Mouse (Mus musculus) T-helper 1 cell (primary cell): ENCODE measurements around the gene Unc13d.
"Not testable (repeated sequence)": the region's sequence is repeated elsewhere in the genome, so short reads cannot be mapped to it uniquely, and the experiment has no call there.

Experiments
- in situ Hi-C: fragments of 300-600 bp; cut with MboI, MseI; formaldehyde crosslinking; loops from one replicate; pipeline ENCODE4 v1.15.1; 2025; ENCODE audit warnings: high pct_unique_total_duplicates

The Unc13d gene

DNA sequence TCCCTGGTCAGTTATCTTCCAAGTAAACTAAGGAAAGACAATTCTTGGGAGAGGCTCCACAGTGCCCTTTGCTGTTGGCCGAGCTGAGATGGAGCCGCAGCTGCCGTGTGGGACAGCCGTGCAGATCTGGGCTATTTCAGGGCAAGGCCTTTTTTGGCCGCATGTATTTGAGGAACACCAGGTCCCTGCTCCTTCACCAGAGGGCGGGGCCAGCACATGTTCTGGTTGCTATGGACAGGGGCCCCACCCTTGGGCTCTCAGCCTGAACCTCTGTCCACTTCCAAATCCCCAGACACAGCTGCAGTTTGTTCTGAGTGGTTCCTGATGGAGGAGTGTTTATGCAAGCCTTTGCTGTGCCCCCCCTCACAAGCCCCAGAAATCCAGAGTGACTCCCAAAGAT is 22.6 kb upstream of the Unc13d start:
- in situ Hi-C loops, result no loop called here

- in situ Hi-C loops, result no loop called here
Observed at GRCm38 (mm10) chr11:116099462-116099861, 21.7 kb upstream of the Unc13d start.

- in situ Hi-C loops, result no loop called here
Observed at GRCm38 (mm10) chr11:116098711-116099460, 21.1 kb upstream of the Unc13d start.

GRCm38 (mm10) chr11:116096213-116097108 is 18.7 kb upstream of the Unc13d start:
- in situ Hi-C loops, result no loop called here

DNA sequence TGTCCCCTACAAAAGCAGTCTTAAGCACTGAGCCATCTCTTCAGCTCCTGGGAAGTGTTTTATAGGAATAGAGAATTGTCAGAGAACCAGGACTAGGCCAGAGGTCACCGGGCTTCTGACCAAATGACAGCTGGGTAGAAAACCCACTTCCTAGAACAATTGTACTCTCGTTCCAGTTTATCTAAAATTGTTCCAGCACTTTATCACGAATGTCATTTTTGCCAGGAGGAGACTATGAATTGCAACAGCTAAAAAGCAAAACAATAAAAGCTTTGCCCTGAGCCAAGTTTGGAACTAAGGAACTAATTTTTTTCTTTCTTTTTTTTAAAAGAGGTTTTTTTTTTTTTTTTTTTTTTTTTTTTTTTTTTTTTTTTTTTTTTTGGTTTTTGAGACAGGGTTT is 17.8 kb upstream of the Unc13d start:
- in situ Hi-C loops, result no loop called here

DNA sequence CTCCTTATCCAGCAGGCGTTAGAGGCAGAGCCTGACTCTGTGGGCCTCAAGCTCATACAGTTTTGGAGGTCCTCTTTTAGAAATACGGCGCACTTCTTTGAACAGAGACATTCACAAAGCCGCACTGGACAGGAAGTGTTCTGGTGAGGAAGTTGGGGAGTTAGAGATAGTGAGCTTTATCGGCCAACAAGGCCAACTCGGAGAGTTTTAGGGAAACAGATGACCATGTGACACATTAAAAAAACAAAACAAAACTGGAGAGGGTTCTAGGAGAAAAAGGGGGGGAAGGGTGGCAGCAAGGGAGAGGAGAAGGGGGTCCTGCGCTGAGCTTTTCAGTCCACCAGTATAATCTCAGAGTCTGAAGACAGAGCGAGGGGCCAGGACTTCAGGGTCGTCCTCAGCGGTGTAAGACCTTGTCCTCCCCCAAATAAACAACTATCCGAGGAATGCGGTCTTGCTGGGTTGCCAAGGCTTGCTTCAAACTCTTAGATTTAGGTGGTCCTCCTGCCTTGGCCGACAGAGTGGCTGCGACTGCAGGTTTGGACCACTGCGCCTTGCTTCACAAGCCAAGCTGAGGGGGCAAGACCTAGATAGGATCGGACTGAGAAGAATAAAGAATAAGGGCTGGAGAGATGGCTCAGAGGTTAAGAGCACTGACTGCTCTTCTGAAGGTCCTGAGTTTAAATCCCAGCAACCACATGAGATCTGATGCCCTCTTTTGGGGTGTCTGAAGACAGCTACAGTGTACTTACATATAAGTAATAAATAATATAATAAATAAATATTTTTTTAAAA is 16.2 kb upstream of the Unc13d start:
- in situ Hi-C loops, result no loop called here

DNA sequence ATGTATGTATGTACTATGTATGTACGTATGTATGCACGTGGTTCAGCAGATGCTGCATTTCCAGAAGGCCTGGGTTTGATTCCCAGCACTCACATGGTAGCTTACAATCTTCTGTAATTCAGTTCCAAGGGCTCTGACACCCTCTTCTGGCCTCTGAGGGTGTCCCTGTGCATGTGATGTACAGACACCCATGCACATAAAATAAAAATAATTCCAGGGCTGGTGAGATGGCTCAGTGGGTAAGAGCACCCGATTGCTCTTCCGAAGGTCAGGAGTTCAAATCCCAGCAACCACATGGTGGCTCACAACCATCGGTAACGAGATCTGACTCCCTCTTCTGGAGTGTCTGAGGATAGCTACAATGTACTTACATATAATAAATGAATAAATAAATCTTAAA is 15.2 kb upstream of the Unc13d start:
- in situ Hi-C loops, result not testable (repeated sequence)

- in situ Hi-C loops, result no loop called here
Observed at GRCm38 (mm10) chr11:116091591-116091990, 13.8 kb upstream of the Unc13d start.

- in situ Hi-C loops, result loop anchor here (10.0 kb wide), 1 partner anchor 45 kb away; the partner anchor contains the start of genes Mrpl38 and Trim65
Observed at GRCm38 (mm10) chr11:116089545-116089944, 11.8 kb upstream of the Unc13d start.

- in situ Hi-C loops, result loop anchor here (10.0 kb wide), 1 partner anchor 46 kb away; the partner anchor contains the start of genes Mrpl38 and Trim65
Observed at GRCm38 (mm10) chr11:116088741-116089394, 11.1 kb upstream of the Unc13d start.

- in situ Hi-C loops, result loop anchor here (10.0 kb wide), 1 partner anchor 47 kb away; the partner anchor contains the start of genes Mrpl38 and Trim65
Observed at GRCm38 (mm10) chr11:116088188-116088587, 10.4 kb upstream of the Unc13d start.

GRCm38 (mm10) chr11:116087194-116088130 is 9.7 kb upstream of the Unc13d start:
- in situ Hi-C loops, result loop anchor here (10.0 kb wide), 1 partner anchor 47 kb away; the partner anchor contains the start of genes Mrpl38 and Trim65

DNA sequence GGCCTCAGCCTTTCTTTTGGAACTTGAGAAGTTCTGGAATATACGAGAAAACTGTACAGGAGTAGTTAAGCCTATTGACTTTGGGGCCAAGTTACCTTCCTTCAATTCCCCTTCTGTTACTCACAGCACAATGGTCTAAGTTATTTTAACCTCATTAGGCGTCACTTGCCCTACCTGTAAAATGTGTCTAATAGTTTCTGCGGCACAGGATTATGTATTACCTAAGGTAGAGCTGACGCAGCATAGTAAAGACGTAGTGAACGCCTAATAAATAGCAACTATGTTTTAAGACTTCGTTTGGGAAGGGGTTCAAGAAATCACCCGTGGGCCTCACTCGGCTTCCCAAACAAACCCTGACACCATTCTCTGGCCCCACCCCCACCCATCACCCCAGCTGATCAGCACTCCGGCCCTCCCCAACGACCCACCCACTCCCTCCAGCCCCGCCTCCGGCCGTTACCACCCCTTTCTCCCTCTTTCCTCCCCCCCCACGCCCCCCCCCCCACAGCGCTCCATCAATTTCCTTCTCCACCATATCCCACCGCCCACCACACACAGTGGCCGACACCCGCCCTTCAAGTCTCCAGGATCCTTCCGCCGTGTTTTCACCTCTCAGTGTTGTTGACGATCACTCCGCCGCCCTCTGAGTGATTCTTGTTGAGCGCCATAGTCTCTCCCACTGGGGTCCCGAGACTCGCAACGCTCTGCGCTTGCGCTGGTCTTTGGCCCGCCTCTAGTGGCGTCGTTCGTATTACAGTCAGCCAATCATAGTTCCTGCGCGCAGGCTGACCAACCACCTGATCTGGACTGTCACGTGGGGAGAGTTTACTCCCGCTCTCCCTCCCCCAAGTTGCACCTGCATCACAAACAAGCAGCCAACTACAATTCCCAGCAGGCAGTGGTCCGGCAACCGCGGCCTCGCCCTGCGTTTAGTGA is 8.8 kb upstream of the Unc13d start, which contains the start of gene Wbp2:
Gene Wbp2 (minus strand): TSS at position 738 of the 936 bp plus-strand sequence.
- in situ Hi-C loops, result loop anchor here (10.0 kb wide), 1 partner anchor 48 kb away; the partner anchor contains the start of genes Mrpl38 and Trim65

- in situ Hi-C loops, result loop anchor here (10.0 kb wide), 1 partner anchor 51 kb away; the partner anchor contains the start of genes Mrpl38 and Trim65
Observed at GRCm38 (mm10) chr11:116084166-116084565, 6.4 kb upstream of the Unc13d start.

DNA sequence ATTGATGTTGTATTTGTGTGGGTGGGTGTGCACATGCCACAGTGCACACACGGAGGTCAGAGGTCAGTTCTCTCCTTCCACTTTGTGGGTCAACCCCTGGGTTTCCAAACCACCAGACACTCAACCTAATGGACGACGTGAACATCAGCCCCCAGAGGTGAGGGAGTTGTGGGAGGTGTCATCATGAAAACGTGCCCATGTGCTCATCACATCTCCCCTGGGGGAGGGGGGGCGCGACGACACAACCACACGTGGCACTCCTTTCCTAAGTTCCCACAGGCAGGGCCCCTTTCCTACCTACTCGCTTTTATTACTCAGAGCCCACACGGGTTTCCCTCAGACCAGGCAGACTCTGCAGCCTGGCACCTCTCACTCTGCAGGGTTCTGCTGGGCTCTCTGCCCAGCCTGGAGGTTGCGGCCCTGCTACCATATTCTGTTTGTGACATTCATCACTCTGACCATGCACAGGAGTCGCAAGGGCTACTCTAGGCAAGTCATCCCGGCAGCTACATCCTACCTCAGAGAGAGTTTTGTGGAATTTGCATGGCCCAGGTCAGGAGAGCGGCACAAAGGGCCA is 5.4 kb upstream of the Unc13d start:
- in situ Hi-C loops, result loop anchor here (10.0 kb wide), 1 partner anchor 52 kb away; the partner anchor contains the start of genes Mrpl38 and Trim65

GRCm38 (mm10) chr11:116081081-116081480 is 3.3 kb upstream of the Unc13d start:
- in situ Hi-C loops, result loop anchor here (10.0 kb wide), 1 partner anchor 54 kb away; the partner anchor contains the start of genes Mrpl38 and Trim65

DNA sequence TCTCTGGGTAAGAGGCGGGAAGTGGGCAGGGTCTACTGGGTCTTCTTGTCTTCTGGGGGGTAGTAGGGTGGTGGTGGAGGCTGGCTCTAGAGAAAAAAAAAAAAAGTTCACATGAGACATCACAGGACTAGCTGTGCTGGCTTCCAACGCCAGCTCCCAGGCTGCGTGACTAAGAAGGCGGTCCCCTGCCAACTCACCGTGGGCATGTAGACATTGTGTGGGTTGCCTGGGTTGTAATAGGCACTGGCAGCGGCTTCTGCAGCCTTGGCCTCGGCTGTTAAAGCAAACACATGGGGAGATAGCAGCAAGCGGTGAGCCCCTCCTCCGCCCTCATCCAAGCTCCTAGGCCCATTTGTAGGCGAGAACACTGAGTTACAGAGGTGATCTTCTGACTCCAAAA is 1.8 kb upstream of the Unc13d start:
- in situ Hi-C loops, result loop anchor here (5.0 kb wide), 1 partner anchor 47 kb away; the partner anchor contains the start of gene Unk
